Mouse (Mus musculus): Measurements from ENCODE around the gene Vps13a. TPM values are rescaled to one million over a fixed set of nuclear protein-coding genes. Genes with fewer than 3 reads are reported as not detected.

The Vps13a gene
- polyA plus RNA-seq, 1 experiment from 2014 or later = 10.1 TPM

Other genes with a start within 250 kb of the Vps13a start
- not detected in 2 replicates for gene Foxb2, start 92.9 kb upstream of the Vps13a start, polyA plus RNA-seq (2015; fragmentation: Nextera tagmentation; extraction: Ambion mirVana)
- 1.0 and 1.5 TPM in 2 replicates for gene Prune2, start 175.2 kb upstream of the Vps13a start, polyA plus RNA-seq (2015; fragmentation: Nextera tagmentation; extraction: Ambion mirVana)